Mouse (Mus musculus) testis, postnatal 10 days (tissue): ENCODE measurements around the gene Gm4787.
"Not testable (repeated sequence)": the region's sequence is repeated elsewhere in the genome, so short reads cannot be mapped to it uniquely, and the experiment has no call there.

Experiments
- DNase-seq: peaks from one replicate; pipeline ENCODE4 v3.0.0; 2021; ENCODE audit warnings: low spot score

Gm4787 gene

DNA sequence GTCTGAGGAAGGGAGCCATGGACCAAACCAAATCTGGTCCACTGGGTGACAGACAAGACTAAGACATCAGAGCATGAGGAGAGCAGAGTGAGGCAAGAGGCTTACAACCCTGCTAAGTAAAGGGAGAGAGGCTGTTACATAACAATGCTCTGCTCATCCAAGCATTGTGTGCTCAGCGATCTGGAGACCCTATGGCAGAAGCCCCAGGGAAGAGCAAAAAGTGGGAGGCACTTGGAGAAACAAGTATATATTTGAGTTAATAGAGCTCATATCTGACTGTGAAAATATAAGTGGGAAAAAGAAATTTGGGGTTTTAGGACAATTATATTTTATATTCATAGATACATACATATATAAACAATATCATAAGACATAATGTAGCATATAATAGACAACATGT, at the start of gene Gm4787:
Gene Gm4787 (minus strand): TSS at position 101 of the 400 bp plus-strand sequence.
- DNase-seq = not testable (repeated sequence)

DNA sequence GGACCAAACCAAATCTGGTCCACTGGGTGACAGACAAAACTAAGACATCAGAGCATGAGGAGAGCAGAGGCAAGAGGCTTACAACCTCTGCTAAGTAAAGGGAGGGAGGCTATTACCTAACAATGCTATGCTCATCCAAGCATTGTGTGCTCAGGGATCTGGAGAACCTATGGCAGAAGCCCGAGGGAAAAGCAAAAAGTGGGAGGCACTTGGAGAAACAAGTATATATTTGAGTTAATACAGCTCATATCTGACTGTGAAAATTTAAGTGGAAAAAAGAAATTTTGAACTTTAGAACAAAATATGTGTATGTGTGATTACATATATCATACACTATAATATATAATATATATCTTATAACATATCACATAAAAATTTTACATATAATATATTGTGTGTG, 42.6 kb upstream of the Gm4787 start, which contains the start of gene Adam4:
Gene Adam4 (minus strand): TSS at position 101 of the 400 bp plus-strand sequence.
- DNase-seq = no peak

DNA sequence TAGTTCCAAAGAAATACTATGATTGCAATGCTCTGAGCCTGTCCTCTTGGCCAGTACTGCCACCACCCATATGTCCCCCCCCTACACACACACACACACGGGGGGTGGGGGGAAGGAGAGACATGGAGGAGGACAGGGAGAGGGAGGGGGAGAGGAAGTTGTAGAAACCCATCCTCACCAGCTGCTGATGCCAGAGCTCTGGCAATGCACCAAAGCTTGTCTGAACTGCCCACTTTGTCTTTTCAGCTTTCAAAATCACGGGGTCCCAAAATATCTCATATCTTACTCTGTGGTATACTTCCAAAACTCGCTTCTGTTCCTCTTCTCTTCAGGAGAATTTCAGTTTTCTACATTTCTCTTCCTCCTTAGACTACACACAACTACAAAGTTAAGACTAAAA, 33.9 kb upstream of the Gm4787 start:
- no peak for DNase-seq

DNA sequence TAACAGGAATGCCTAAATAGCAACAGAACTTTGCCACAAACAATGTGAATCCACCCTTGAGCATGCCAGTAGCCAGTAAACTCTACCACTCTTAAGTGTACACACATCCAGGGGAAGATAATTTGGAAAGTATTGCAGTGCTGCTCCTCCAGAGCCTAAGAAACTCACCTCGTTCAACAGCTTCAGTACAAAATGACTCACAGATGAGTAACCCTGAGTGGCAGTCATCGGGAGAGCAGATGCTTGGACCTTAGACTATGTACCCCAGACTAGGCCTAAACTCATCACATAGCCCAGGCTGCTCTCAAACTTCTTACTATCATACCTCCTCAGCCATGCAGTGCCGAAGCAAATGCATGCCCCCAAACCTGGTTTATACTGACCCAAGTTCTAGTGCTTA, 29.7 kb upstream of the Gm4787 start:
- no peak for DNase-seq

DNA sequence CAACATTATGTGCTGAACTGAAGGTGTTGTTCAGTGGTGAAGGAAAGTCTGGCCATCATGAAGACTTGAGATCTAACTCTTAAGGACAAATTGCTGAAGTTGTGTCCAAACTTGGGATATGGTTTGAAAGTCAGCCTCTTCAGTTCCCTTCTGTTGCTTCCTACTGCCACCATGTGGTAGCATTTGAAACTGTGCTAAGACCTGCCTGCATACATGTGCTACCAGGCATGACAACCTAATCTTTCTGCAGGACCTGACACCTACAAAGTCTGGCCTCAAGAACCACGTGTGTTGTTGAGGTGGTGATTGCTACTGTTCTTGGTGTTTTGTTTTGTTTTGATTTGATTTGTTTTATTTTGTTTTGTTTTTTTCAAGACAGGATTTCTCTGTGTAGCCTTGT, 22.9 kb upstream of the Gm4787 start:
- peak; percentile 79 for DNase-seq

DNA sequence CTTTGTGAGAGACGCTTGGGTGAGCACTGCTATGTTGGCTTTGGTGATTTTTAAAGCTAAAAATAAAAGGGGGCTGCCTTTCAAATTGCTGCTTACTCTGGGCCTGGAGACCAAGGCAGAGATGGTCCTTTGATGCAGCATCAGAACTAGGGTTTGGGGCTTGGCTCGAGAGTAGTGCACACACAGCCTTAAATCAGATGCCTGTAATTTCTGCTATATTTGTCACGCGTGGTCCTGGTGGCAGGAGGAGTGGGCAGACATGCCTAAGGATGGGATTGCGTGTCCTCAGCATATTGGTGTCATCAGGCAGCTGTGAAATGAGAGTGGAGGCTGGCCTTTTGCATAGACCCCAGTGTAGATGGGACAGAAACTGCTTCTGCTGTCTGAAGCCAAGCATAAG, 45.4 kb downstream of the Gm4787 start:
- DNase-seq = no peak

DNA sequence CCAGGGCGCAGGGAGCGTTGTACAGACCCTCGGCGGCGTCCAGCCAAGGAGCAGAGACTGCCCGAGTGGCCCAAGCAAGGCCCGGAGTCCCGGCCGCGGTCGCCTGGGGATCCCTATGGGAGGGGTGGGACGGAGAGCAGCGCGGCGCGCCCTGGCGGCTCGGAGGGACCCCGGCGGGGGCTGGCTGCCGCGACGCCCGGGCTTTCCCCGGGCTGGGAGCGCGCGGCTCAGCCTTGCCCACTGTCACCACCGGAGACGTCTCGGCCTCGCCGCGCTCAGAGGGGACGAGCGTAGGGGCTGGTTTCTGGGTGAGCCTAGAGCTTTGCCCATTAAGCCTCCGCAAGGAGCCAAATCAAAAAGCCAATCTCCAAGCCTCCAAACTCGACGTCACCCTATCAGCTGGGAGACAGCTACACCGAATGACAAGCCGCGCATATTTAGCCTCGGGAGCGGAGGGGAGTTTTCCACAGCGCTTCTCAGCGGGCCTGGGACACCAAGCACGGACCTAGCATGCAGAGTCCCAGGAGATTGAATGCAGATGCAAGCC, 46.3 kb downstream of the Gm4787 start, which contains the start of gene Slc8a3:
Gene Slc8a3 (minus strand): TSS at position 306 of the 547 bp plus-strand sequence.
- DNase-seq = peak; percentile 49

DNA sequence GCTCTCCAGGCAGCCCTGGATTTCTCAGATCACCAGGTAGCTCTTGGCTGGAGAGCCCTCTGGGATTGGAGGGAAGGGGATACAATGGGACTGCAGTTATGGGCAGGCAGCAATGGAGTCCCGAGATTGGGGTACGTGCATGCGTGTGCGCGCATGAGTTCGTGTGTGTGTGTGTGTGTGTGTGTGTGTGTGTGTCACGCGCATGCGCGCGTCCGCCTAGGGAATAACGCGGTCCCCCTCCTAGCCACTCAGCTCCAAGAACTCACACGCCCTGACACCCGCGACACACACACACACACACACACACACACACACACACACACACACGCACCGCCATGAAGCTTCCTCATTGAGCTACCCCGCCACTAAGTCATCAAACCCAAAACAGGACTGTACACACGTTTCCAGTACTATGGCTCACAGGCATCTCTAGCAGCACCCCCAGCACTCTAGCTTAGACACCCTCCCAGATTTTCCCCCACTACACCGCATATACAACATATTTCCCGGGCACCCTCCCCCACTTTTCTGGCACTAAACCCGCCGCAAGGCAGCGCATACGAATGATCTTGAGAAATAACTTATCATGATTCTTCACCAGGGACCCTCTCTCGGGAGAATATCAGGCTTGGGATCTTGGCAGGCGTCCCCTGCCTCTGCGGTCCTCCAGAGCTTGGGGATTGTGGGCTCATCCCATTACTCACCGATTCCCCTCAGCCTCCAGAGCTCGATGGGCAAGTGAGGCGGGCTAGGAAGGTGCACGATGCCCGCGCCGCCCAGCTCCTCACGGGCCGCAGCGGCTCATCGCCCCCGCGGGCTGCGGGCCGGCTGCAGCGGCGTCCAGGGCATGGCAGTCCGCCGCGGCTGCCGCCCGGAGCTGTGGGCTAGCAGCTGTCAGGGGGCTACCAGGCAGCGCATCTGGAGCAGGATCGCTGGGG, 47.1 kb downstream of the Gm4787 start:
- DNase-seq = peak; percentile 45

DNA sequence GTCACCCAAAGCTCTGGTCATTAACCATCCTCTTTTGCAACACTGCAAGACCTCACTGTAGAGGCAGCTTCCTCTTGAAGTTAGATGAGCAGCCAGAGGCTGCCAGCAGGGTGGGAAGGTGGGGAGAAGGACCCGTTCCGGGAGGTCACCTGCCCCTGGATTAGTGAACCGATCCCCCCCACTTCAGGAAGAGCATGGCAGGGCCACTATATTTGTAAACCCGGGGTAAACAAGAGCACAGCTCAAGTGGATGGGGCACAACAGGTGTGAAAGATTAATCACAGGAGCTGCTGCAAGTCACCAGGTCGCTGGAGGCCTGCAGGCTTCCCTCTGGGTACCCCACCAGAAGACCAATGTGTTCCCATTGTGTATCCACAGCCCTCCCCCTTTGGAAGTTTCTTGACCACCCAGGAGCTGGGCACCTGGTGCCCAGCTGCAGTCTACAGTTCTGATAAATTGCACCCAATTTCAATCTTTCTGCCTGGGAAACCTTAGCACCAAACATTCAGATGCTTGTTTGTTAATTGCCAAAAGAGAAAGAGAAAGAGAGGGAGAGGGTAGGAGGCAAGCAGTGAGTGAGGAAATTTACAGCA, 48.1 kb downstream of the Gm4787 start:
- no peak for DNase-seq
